Mouse (Mus musculus): ENCODE data around the gene Hist1h2ad. TPM values are rescaled to one million over a fixed set of nuclear protein-coding genes. Genes with fewer than 3 reads are reported as not detected.
"Not testable (repeated sequence)": the region's sequence is repeated elsewhere in the genome, so short reads cannot be mapped to it uniquely, and the experiment has no call there.

Gene Hist1h2ad
- polyA plus RNA-seq, 1 experiment from 2014 or later: 1.1 TPM

GRCm38 (mm10) chr13:23581408-23582218 is 7.4 kb downstream of the Hist1h2ad start, which contains the start of gene Hist1h4d:
Gene Hist1h4d, plus strand, starts transcription at chr13:23581598.
- Histone ChIP-seq H3K27me3 (replicated peaks) (no peaks in the 10 kb centered on the region), H3K4me1 (replicated peaks) (peaks cover 24% of the 10 kb centered on the region), H3K9me3 (replicated peaks) (no peaks in the 10 kb centered on the region), H3K4me2 (peak within 1 kb of the TSS; percentile 71), H3K9ac (peak within 1 kb of the TSS; percentile 69), H3K36me3 (no peaks in the 10 kb centered on the region), H3K27ac (ENCODE audit: poor library complexity, severe bottlenecking) (peak within 1 kb of the TSS; percentile 65), H3K4me3 (peak within 1 kb of the TSS; percentile 45)
- WGBS: under 1% methylated on average over 43 of the region's 43 CpGs
- peak; percentile 88 for ATAC-seq (ENCODE audit: insufficient number of reproducible peaks, low FRiP score)

- Histone ChIP-seq H3K4me2 (peak overlapping the region; percentile 71), H3K36me3 (no peaks in the 10 kb centered on the region), H3K27ac (ENCODE audit: poor library complexity, severe bottlenecking) (peak overlapping the region; percentile 65), H3K27me3 (replicated peaks) (no peaks in the 10 kb centered on the region), H3K9me3 (replicated peaks) (no peaks in the 10 kb centered on the region), H3K4me1 (replicated peaks) (peaks cover 19% of the 10 kb centered on the region), H3K4me3 (peak overlapping the region; percentile 45), H3K9ac (peak overlapping the region; percentile 69)
- no peak for ATAC-seq (ENCODE audit: insufficient number of reproducible peaks, low FRiP score)
- WGBS: 12% methylated on average over 6 of the region's 6 CpGs
Observed at GRCm38 (mm10) chr13:23582219-23583056, 8.3 kb downstream of the Hist1h2ad start.

DNA sequence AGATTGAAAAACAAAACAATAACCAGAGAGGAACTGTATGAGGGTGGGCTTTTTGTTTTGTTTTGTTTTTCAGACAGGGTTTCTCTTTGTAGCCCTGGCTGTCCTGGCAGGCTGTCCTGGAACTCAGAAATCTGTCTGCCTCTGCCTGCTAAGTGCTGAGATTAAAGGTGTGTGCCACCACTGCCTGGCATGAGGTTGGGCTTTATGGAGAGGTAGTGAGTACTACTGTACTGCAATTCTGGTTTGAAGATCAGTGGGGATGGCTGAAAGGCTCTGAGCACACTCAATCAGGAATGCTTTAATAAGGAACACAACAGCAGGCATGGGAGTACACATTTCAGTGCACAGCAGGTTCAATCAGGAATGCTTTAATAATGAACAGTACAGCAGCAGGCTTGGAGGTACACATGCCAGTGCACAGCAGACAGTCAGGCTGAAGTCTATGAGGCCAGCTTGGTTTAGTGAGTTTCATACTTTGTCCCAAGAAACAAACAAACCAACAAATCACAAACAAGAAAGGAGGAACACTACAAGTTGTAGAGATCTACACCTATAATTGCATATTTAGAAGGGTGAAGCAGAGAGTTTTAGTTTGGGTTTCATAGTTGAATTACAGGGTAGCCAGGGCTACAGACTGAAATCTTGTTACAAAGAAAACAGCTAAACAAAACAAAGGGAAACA is 9.3 kb downstream of the Hist1h2ad start:
- 0 out of 2 replicates have a peak overlapping the region, but pooled peaks have one; percentile 9 for H3K4me3 ChIP-seq
- H3K36me3 ChIP-seq: no peaks in the 10 kb centered on the region
- H3K27ac ChIP-seq (ENCODE audit: poor library complexity, severe bottlenecking): peak overlapping the region; percentile 65
- no peak for ATAC-seq (ENCODE audit: insufficient number of reproducible peaks, low FRiP score)
- no peaks in the 10 kb centered on the region for H3K27me3 ChIP-seq (replicated peaks)
- peaks cover 19% of the 10 kb centered on the region for H3K4me1 ChIP-seq (replicated peaks)
- 0 out of 2 replicates have a peak overlapping the region, but pooled peaks have one; percentile 12 for H3K9ac ChIP-seq
- H3K9me3 ChIP-seq (replicated peaks): no peaks in the 10 kb centered on the region
- no peak overlapping the region for H3K4me2 ChIP-seq

GRCm38 (mm10) chr13:23584331-23584730 is 10.2 kb downstream of the Hist1h2ad start:
- no peaks in the 10 kb centered on the region for H3K9me3 ChIP-seq (replicated peaks)
- no peaks in the 10 kb centered on the region for H3K36me3 ChIP-seq
- H3K4me3 ChIP-seq: peak overlapping the region; percentile 17; the same call in 1 of the 2 replicates
- H3K27me3 ChIP-seq (replicated peaks): no peaks in the 10 kb centered on the region
- peak overlapping the region; percentile 62 for H3K4me2 ChIP-seq
- peaks cover 19% of the 10 kb centered on the region for H3K4me1 ChIP-seq (replicated peaks)
- ATAC-seq (ENCODE audit: insufficient number of reproducible peaks, low FRiP score): no peak
- H3K27ac ChIP-seq (ENCODE audit: poor library complexity, severe bottlenecking): peak overlapping the region; percentile 97
- peak overlapping the region; percentile 61 for H3K9ac ChIP-seq

- peak overlapping the region; percentile 90 for H3K4me2 ChIP-seq
- H3K27ac ChIP-seq (ENCODE audit: poor library complexity, severe bottlenecking): peak overlapping the region; percentile 97
- no peaks in the 10 kb centered on the region for H3K27me3 ChIP-seq (replicated peaks)
- H3K36me3 ChIP-seq: no peaks in the 10 kb centered on the region
- H3K9ac ChIP-seq: peak overlapping the region; percentile 88
- under 1% methylated on average over 21 of the region's 21 CpGs for WGBS
- H3K4me3 ChIP-seq: peak overlapping the region; percentile 55
- no peak for ATAC-seq (ENCODE audit: insufficient number of reproducible peaks, low FRiP score)
- no peaks in the 10 kb centered on the region for H3K9me3 ChIP-seq (replicated peaks)
- H3K4me1 ChIP-seq (replicated peaks): peaks cover 19% of the 10 kb centered on the region
Observed at GRCm38 (mm10) chr13:23585029-23585441, 10.9 kb downstream of the Hist1h2ad start.

GRCm38 (mm10) chr13:23585442-23586098 is 11.4 kb downstream of the Hist1h2ad start:
- not testable (repeated sequence) for H3K36me3 ChIP-seq; H3K9me3 ChIP-seq (replicated peaks); H3K27me3 ChIP-seq (replicated peaks)
- WGBS: 0% methylated on average over 34 of the region's 36 CpGs
- peak; percentile 87 for ATAC-seq (ENCODE audit: insufficient number of reproducible peaks, low FRiP score)
- H3K4me3 ChIP-seq: peak overlapping the region; percentile 55
- peak overlapping the region; percentile 90 for H3K4me2 ChIP-seq
- H3K27ac ChIP-seq (ENCODE audit: poor library complexity, severe bottlenecking): peak overlapping the region; percentile 97
- H3K9ac ChIP-seq: peak overlapping the region; percentile 88
- peaks cover 19% of the 10 kb centered on the region for H3K4me1 ChIP-seq (replicated peaks)

GRCm38 (mm10) chr13:23586099-23586939 is 12.1 kb downstream of the Hist1h2ad start:
- peak overlapping the region; percentile 68 for H3K4me2 ChIP-seq
- H3K4me1 ChIP-seq (replicated peaks): peaks cover 19% of the 10 kb centered on the region
- H3K27me3 ChIP-seq (replicated peaks): no peaks in the 10 kb centered on the region
- no peaks in the 10 kb centered on the region for H3K9me3 ChIP-seq (replicated peaks)
- no peaks in the 10 kb centered on the region for H3K36me3 ChIP-seq
- no peak for ATAC-seq (ENCODE audit: insufficient number of reproducible peaks, low FRiP score)
- H3K9ac ChIP-seq: peak overlapping the region; percentile 67
- WGBS: 2% methylated on average over 22 of the region's 22 CpGs
- H3K4me3 ChIP-seq: peak overlapping the region; percentile 46
- peak overlapping the region; percentile 91 for H3K27ac ChIP-seq (ENCODE audit: poor library complexity, severe bottlenecking)

DNA sequence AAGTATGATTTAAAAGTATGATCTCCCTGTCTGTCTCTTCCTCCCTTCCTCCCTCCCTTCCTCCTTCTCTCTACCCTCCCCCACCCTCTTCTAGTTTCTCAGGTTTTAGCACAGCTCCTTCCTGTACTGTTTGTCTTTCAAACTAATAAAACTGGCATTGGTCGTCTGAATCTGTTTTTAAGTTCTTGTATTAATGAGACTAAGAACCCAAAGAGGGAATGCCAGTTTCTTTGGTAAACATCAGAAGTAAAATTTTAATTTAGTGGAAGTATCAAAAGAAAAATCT is 12.7 kb downstream of the Hist1h2ad start:
- Histone ChIP-seq H3K4me3 (peak overlapping the region; percentile 46), H3K9ac (peak overlapping the region; percentile 67), H3K27me3 (replicated peaks) (no peaks in the 10 kb centered on the region), H3K4me1 (replicated peaks) (peaks cover 18% of the 10 kb centered on the region), H3K4me2 (peak overlapping the region; percentile 68), H3K36me3 (no peaks in the 10 kb centered on the region), H3K9me3 (replicated peaks) (no peaks in the 10 kb centered on the region), H3K27ac (ENCODE audit: poor library complexity, severe bottlenecking) (peak overlapping the region; percentile 91)
- 19% methylated on average over 1 of the region's 1 CpGs for WGBS
- no peak for ATAC-seq (ENCODE audit: insufficient number of reproducible peaks, low FRiP score)

DNA sequence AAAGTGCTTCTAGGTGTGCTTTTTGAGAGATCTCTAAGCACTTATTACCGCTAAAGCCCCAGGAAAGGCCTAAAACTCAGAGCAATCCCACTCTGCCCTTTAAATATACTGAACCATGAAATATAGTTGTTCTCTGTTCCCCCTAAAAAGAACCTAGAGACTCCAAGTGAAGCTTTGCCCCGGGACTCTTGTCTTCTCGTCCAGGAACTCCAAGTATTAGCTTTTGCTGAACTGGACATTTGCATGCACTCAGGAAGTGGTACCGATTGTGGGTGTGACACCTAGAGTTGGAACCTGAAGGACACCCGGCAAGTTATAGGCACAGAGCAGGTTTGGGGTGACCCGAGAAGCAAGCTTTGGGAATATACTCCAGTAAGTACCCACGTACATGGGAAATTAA is 17.0 kb downstream of the Hist1h2ad start:
- H3K4me1 ChIP-seq (replicated peaks): peaks cover 15% of the 10 kb centered on the region; the same call in 1 of the 2 replicates
- no peak overlapping the region for H3K4me3 ChIP-seq
- H3K9ac ChIP-seq: no peak overlapping the region
- no peaks in the 10 kb centered on the region for H3K36me3 ChIP-seq
- WGBS: 85% methylated on average over 7 of the region's 7 CpGs
- H3K9me3 ChIP-seq (replicated peaks): no peaks in the 10 kb centered on the region
- no peak for ATAC-seq (ENCODE audit: insufficient number of reproducible peaks, low FRiP score)
- no peak overlapping the region for H3K27ac ChIP-seq (ENCODE audit: poor library complexity, severe bottlenecking)
- no peaks in the 10 kb centered on the region for H3K27me3 ChIP-seq (replicated peaks)
- no peak overlapping the region for H3K4me2 ChIP-seq

DNA sequence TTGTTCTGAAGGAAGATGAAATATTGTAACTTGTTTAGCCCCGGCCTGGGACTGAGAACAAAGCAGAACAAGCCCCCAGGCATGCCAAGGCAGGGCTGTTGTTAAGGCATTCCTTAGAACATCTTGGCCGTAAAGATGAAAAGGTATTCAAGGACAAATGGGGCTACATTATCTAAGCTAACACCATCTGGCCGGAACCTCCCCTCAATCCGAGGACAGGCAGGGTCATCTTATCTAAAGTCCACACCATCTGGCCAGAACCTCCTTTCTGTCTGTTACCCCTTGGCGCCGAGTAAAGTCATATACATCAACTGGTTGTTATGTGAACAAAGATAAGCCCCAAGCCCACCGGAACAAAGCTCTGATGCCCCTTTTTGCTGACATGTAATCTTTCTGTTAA is 17.7 kb downstream of the Hist1h2ad start:
- not testable (repeated sequence) for H3K36me3 ChIP-seq; H3K4me3 ChIP-seq; H3K4me2 ChIP-seq; H3K27me3 ChIP-seq (replicated peaks); H3K9ac ChIP-seq; H3K9me3 ChIP-seq (replicated peaks); H3K27ac ChIP-seq (ENCODE audit: poor library complexity, severe bottlenecking); ATAC-seq (ENCODE audit: insufficient number of reproducible peaks, low FRiP score)
- 64% methylated on average over 7 of the region's 7 CpGs for WGBS
- peaks cover 12% of the 10 kb centered on the region; the same call in 1 of the 2 replicates for H3K4me1 ChIP-seq (replicated peaks)
